Mouse (Mus musculus): ENCODE results near the gene Fntb.

The Fntb gene

GRCm38 (mm10) chr12:76796938-76797539 is 31.6 kb downstream of the Fntb start:
- no peak for DNase-seq

- no peak for DNase-seq
These were observed 32.8 kb downstream of the Fntb start for GRCm38 (mm10) chr12:76798008-76798720.

GRCm38 (mm10) chr12:76803028-76803427 is 37.6 kb downstream of the Fntb start:
- DNase-seq: no peak

GRCm38 (mm10) chr12:76803700-76804252 is 38.4 kb downstream of the Fntb start:
- peak; percentile 80 to 84 for DNase-seq

- peak; percentile 98 to 99 for DNase-seq
These were observed 39.8 kb downstream of the Fntb start for GRCm38 (mm10) chr12:76805056-76805811.

- no peak for DNase-seq
These were observed 42.4 kb downstream of the Fntb start for GRCm38 (mm10) chr12:76807796-76808195.

- DNase-seq: no peak
These were observed 45.1 kb downstream of the Fntb start for GRCm38 (mm10) chr12:76810491-76810890.

GRCm38 (mm10) chr12:76811006-76811405 is 45.6 kb downstream of the Fntb start:
- DNase-seq: peak; percentile 71 to 72

GRCm38 (mm10) chr12:76813543-76813942 is 48.2 kb downstream of the Fntb start:
- DNase-seq: no peak

- DNase-seq: peak; percentile 50 to 66
These were observed 48.7 kb downstream of the Fntb start for GRCm38 (mm10) chr12:76814120-76814519.

GRCm38 (mm10) chr12:76816720-76817119 is 51.3 kb downstream of the Fntb start:
- DNase-seq: peak in 1 of 2 experiments; percentile 37

- DNase-seq: peak; percentile 53 to 72
These were observed 51.8 kb downstream of the Fntb start for GRCm38 (mm10) chr12:76817176-76817575.

- no peak for DNase-seq
These were observed 52.7 kb downstream of the Fntb start for GRCm38 (mm10) chr12:76818120-76818519.

- DNase-seq: no peak
These were observed 53.5 kb downstream of the Fntb start for GRCm38 (mm10) chr12:76818908-76819307.

- DNase-seq: no peak
These were observed 54.4 kb downstream of the Fntb start for GRCm38 (mm10) chr12:76819816-76820215.

- peak; percentile 51 to 61 for DNase-seq
These were observed 55.2 kb downstream of the Fntb start for GRCm38 (mm10) chr12:76820615-76821014.

GRCm38 (mm10) chr12:76822002-76822650 is 56.7 kb downstream of the Fntb start:
- DNase-seq: peak; percentile 78 to 82

GRCm38 (mm10) chr12:76822651-76823041 is 57.3 kb downstream of the Fntb start, which contains the start of gene Rab15:
Gene Rab15, minus strand, starts transcription at chr12:76822908.
- peak; percentile 68 to 74 for DNase-seq

- no peak for DNase-seq
These were observed 59.9 kb downstream of the Fntb start for GRCm38 (mm10) chr12:76825283-76825682.

- DNase-seq: peak; percentile 46 to 64
These were observed 67.3 kb downstream of the Fntb start for GRCm38 (mm10) chr12:76832704-76833103.

- DNase-seq: peak; percentile 100
These were observed 71.9 kb downstream of the Fntb start for GRCm38 (mm10) chr12:76837101-76837843.
